Mouse (Mus musculus) retina, postnatal 1 day (tissue): Measurements from ENCODE around the gene Cdkl3.

Experiments used
- DNase-seq: peaks from one replicate; pipeline ENCODE4 v3.0.0-alpha.2; 2012

The Cdkl3 gene

GRCm38 (mm10) chr11:52127760-52128159, 123.7 kb downstream of the Cdkl3 start:
- DNase-seq: no peak

DNA sequence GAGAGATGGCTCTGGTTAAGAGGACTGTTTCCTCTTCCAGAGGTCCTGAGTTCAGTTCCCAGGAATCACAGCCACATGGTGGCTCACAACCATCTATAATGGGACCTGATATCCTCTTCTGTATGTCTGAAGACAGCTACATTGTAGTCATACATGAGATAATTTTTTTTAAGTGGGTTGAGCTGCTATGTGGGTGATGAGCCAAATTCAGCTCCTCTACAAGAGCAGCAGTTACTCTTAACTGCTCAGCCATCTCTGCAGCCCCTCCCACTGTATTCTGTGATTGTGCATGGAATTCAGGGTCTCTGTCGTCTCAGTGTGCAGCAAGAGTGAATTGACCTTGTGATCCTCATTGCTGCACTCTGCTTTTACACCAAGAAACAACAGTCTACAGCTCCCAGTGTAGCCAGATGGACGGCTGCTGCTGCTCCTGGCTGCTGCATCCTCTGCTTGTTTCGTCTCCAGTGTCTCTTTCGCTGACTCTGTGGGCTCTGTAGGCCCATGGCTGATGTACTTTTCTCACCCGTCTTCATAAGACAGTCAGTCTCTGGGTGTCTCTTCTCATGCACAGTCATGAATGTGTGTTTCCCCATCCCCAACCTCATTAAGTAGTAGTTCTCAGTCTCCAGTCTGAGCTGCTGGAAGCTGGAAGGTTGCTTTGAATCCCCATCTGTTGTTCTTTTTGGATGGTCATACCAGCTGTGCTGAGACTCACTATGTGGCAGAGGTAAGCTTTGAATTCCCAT, 124.5 kb downstream of the Cdkl3 start:
- no peak for DNase-seq

GRCm38 (mm10) chr11:52129171-52129570, 125.2 kb downstream of the Cdkl3 start:
- DNase-seq: peak; percentile 20

- peak; percentile 16 for DNase-seq
Observed at GRCm38 (mm10) chr11:52129621-52130450, 125.8 kb downstream of the Cdkl3 start.

- peak; percentile 19 for DNase-seq
Observed at GRCm38 (mm10) chr11:52130451-52131068, 126.5 kb downstream of the Cdkl3 start.
